25 mouse cellular contexts compared by ENCODE assay signal in the genomic region with DNA sequence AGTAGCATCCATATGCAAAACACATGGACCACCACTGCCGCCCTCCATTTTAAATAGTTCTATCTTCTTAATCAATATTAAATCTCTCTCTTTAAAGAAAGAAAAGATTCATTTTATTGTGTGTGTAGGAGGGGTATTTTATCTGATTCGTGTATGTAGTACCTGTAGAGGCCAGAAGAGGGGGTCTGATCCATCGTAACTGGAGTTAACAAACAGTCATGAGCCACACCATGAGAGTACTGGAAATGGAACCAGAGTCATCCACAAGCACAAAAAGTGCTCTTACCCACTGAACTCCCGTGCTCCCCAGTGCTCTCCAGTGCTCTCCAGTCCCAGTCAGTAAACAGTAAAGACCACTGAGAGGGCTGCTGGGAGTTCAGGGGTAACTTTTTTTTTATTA.
A peak's percentile ranks its signal among the peaks of the same experiment; 100 is the strongest.
DNase-seq lines count a peak whose midpoint lies in the region; ATAC-seq and TF ChIP-seq lines count a peak whose summit lies in the region.
"Had no signal": no experiment of that assay in that cellular context is flagged by ENCODE, and none has a peak within 500 bp of the region (broad histone marks: within the 10 kb centered on the region; RNA-seq: fewer than 3 reads in every experiment).

No protein-coding gene starts in this region.

- no peak overlapping the region for H3K4me3 ChIP-seq in forebrain, postnatal 0 days (ENCODE audit: low read depth, low read length)
- H3K4me3 ChIP-seq in forebrain, embryonic 16.5 days (replicated peaks; ENCODE audit: low read length) = no peak overlapping the region
- no peak overlapping the region for H3K4me3 ChIP-seq in left cerebral cortex, adult 2 months
- no peak overlapping the region for H3K4me3 ChIP-seq in ES-E14 (ENCODE audit: insufficient read depth in 1 of 2, low read depth in 1 of 2, low read length in 2 of 2, poor library complexity in 1 of 2, severe bottlenecking in 1 of 2)
- H3K4me3 ChIP-seq: heart, adult 2 months; heart, embryonic 12.5 days; limb, embryonic 15.5 days; liver, embryonic 15.5 days; lung, embryonic 15.5 days; midbrain, embryonic 10.5 days; myocyte; neural tube, embryonic 12.5 days had no signal

- 86% methylated on average over 4 of the region's 4 CpGs for WGBS in forebrain, postnatal 0 days
- 87% methylated on average over 4 of the region's 4 CpGs for WGBS in forebrain, embryonic 16.5 days

- no peak for ATAC-seq in forebrain, postnatal 0 days
- no peak for ATAC-seq in forebrain, embryonic 16.5 days
- ATAC-seq: intestine, postnatal 0 days had no signal

- TF ChIP-seq CTCF in forebrain, postnatal 0 days (IDR thresholded peaks at IDR 0.05; ENCODE audit: low read depth) = peak; percentile 17; the same call in 1 of the 2 replicates
- peak; percentile 16 for TF ChIP-seq CTCF in left cerebral cortex, adult 2 months (IDR thresholded peaks at IDR 0.05)

- no peak overlapping the region for H3K9ac ChIP-seq in forebrain, postnatal 0 days
- no peak overlapping the region for H3K9ac ChIP-seq in forebrain, embryonic 16.5 days (replicated peaks; ENCODE audit: low read depth, low read length)
- no peak overlapping the region for H3K9ac ChIP-seq in ES-E14 (ENCODE audit: insufficient read depth, low read depth, low read length, poor library complexity, severe bottlenecking)
- H3K9ac ChIP-seq: heart, embryonic 12.5 days; hindbrain, embryonic 14.5 days; limb, embryonic 15.5 days; liver, embryonic 15.5 days; lung, embryonic 15.5 days; neural tube, embryonic 12.5 days had no signal

- H3K27me3 ChIP-seq in forebrain, postnatal 0 days (ENCODE audit: insufficient read depth, low read length) = no peaks in the 10 kb centered on the region
- H3K27me3 ChIP-seq in forebrain, embryonic 16.5 days (replicated peaks; ENCODE audit: control insufficient read depth, insufficient read depth, low read length) = no peaks in the 10 kb centered on the region
- H3K27me3 ChIP-seq: heart, embryonic 12.5 days; limb, embryonic 15.5 days; liver, embryonic 15.5 days; lung, embryonic 15.5 days; neural tube, embryonic 12.5 days had no signal

- intact Hi-C loops in left cerebral cortex, adult 2 months (cut with DNase I) = loop anchor here (1.0 to 10.0 kb wide), 5 partner anchors 190 to 1178 kb away; partner anchors contain the start of gene Pbx1

- H3K9me3 ChIP-seq in forebrain, postnatal 0 days (ENCODE audit: low read length) = no peaks in the 10 kb centered on the region
- no peaks in the 10 kb centered on the region for H3K9me3 ChIP-seq in forebrain, embryonic 16.5 days (ENCODE audit: control insufficient read depth, low read length)
- H3K9me3 ChIP-seq in ES-E14 (ENCODE audit: control insufficient read depth, insufficient read depth, low read depth, low read length) = no peaks in the 10 kb centered on the region
- H3K9me3 ChIP-seq: heart, embryonic 12.5 days; limb, embryonic 15.5 days; liver, embryonic 15.5 days; lung, embryonic 15.5 days; midbrain, embryonic 10.5 days; neural tube, embryonic 12.5 days had no signal

- no peaks in the 10 kb centered on the region for H3K4me1 ChIP-seq in forebrain, postnatal 0 days (ENCODE audit: insufficient read depth)
- H3K4me1 ChIP-seq in forebrain, embryonic 16.5 days (replicated peaks; ENCODE audit: control insufficient read depth, insufficient read depth, low read length) = 0 out of 2 replicates have a peak, but pooled peaks cover 6% of the 10 kb centered on the region
- H3K4me1 ChIP-seq in ES-E14 (ENCODE audit: control insufficient read depth in 2 of 2, insufficient read depth in 2 of 2, low read length in 2 of 2, poor library complexity in 1 of 2) = no peaks in the 10 kb centered on the region
- H3K4me1 ChIP-seq: liver, embryonic 15.5 days; lung, embryonic 15.5 days; midbrain, embryonic 10.5 days; neural tube, embryonic 12.5 days had no signal

- no peaks in the 10 kb centered on the region for H3K36me3 ChIP-seq in forebrain, postnatal 0 days (ENCODE audit: insufficient read depth)
- no peaks in the 10 kb centered on the region for H3K36me3 ChIP-seq in forebrain, embryonic 16.5 days (ENCODE audit: control insufficient read depth, insufficient read depth)
- H3K36me3 ChIP-seq in ES-E14 (ENCODE audit: control insufficient read depth, insufficient read depth, low read length, poor library complexity, severe bottlenecking) = no peaks in the 10 kb centered on the region
- H3K36me3 ChIP-seq: heart, embryonic 12.5 days; limb, embryonic 15.5 days; liver, embryonic 15.5 days; lung, embryonic 15.5 days; midbrain, embryonic 10.5 days; neural tube, embryonic 12.5 days had no signal

- no peak for DNase-seq in forebrain, postnatal 0 days
- no peak for DNase-seq in left cerebral cortex, adult 2 months (ENCODE audit: extremely low spot score in 1 of 2, low spot score in 2 of 2)
- no peak for DNase-seq in left cerebral cortex, adult 11 months (ENCODE audit: low spot score)
- peak; percentile 21 for DNase-seq in ES-E14 (ENCODE audit: low read depth, low spot score)
- DNase-seq in spleen, postnatal 36 days (ENCODE audit: low spot score in 2 of 2) = no peak
- no peak for DNase-seq in urinary bladder, postnatal 4 days (ENCODE audit: low spot score in 2 of 2)
- DNase-seq: adrenal gland, postnatal 25 days; cerebellum, adult 2 months; cerebellum, postnatal 36 days; heart, adult 2 months; right cerebral cortex, adult 18-20 months; spleen, adult 18-20 months; thymus, adult 18-20 months; thymus, postnatal 25 days had no signal

- in situ Hi-C loops in ES-E14 (cut with MboI; ENCODE audit: low sequenced_read_pairs in 2 of 2, unreplicated experiment in 2 of 2) = no loop called here

- no peak overlapping the region for H3K27ac ChIP-seq in forebrain, postnatal 0 days (ENCODE audit: low read depth, low read length)
- no peak overlapping the region; the same call in 1 of the 2 replicates for H3K27ac ChIP-seq in forebrain, embryonic 16.5 days (ENCODE audit: low read length)
- H3K27ac ChIP-seq in left cerebral cortex, adult 2 months = no peak overlapping the region
- no peak overlapping the region for H3K27ac ChIP-seq in ES-E14 (ENCODE audit: insufficient read depth, low read depth, low read length, poor library complexity, severe bottlenecking)
- H3K27ac ChIP-seq: heart, adult 2 months; hindbrain, embryonic 14.5 days; limb, embryonic 15.5 days; liver, embryonic 15.5 days; lung, embryonic 15.5 days; midbrain, embryonic 10.5 days; neural tube, embryonic 12.5 days; stomach, postnatal 0 days had no signal

- H3K4me2 ChIP-seq in forebrain, postnatal 0 days (ENCODE audit: low read depth) = no peak overlapping the region
- no peak overlapping the region for H3K4me2 ChIP-seq in forebrain, embryonic 16.5 days (ENCODE audit: low read length)
- H3K4me2 ChIP-seq: heart, embryonic 12.5 days; hindbrain, embryonic 14.5 days; limb, embryonic 15.5 days; liver, embryonic 15.5 days; lung, embryonic 15.5 days; neural tube, embryonic 12.5 days had no signal

TF ChIP-seq in ES-E14, 5 proteins besides CTCF, POLR2A, EP300 and RAD21:
- TF ChIP-seq HCFC1 (IDR thresholded peaks at IDR 0.05; ENCODE audit: borderline replicate concordance, insufficient read depth, low read length) (no peak), MAFK (IDR thresholded peaks at IDR 0.05; ENCODE audit: insufficient read depth, low read depth, low read length) (no peak), ZNF384 (IDR thresholded peaks at IDR 0.05; ENCODE audit: low read depth, low read length) (no peak), CHD2 (IDR thresholded peaks at IDR 0.05; ENCODE audit: low read depth, low read length) (no peak), ZC3H11A (IDR thresholded peaks at IDR 0.05; ENCODE audit: borderline replicate concordance, low read depth, low read length) (no peak)
TF ChIP-seq in ES-E14: peak in this region for 0.
